Mouse (Mus musculus) intestine, embryonic 15.5 days (tissue): ENCODE measurements at regions not wholly inside any gene's neighbourhood (a gene's known extent, or its start where the extent isn't known, plus 50 kb on each side); places are given as distances from the start of the nearest gene placed in this dataset.

ENCODE experiments used
- ATAC-seq: fragments of 200-750 bp; cut with Nextera tagmentation; 2 replicates; pipeline ENCODE4 v1.8.0; 2017; ENCODE audit warnings: moderate TSS enrichment, moderate library complexity
- H3K27ac ChIP-seq: fragments of 300-500 bp; sonication (generic); 2 replicates; pipeline ENCODE4 v1.5.1; 2015; ENCODE audit warnings: mild to moderate bottlenecking, inconsistent platforms
- H3K27me3 ChIP-seq: fragments of 300-500 bp; sonication (generic); replicated peaks from 2 replicates; pipeline ENCODE4 v1.6.1; 2015; ENCODE audit warnings: inconsistent platforms
- H3K36me3 ChIP-seq: fragments of 300-500 bp; sonication (generic); 2 replicates; pipeline ENCODE4 v1.6.1; 2015; ENCODE audit warnings: inconsistent platforms
- H3K4me1 ChIP-seq: fragments of 300-500 bp; sonication (generic); replicated peaks from 2 replicates; pipeline ENCODE4 v1.6.1; 2015; ENCODE audit warnings: inconsistent platforms
- H3K4me2 ChIP-seq: fragments of 300-500 bp; sonication (generic); replicated peaks from 2 replicates; pipeline ENCODE4 v1.6.1; 2015; ENCODE audit warnings: mild to moderate bottlenecking, inconsistent platforms
- H3K4me3 ChIP-seq: fragments of 300-500 bp; sonication (generic); replicated peaks from 2 replicates; pipeline ENCODE4 v1.5.1; 2015; ENCODE audit warnings: inconsistent platforms
- H3K9ac ChIP-seq: fragments of 300-500 bp; sonication (generic); 2 replicates; pipeline ENCODE4 v1.6.1; 2015; ENCODE audit warnings: inconsistent platforms
- H3K9me3 ChIP-seq: fragments of 300-500 bp; sonication (generic); 2 replicates; pipeline ENCODE4 v1.6.1; 2016; ENCODE audit warnings: inconsistent platforms
- WGBS: fragments of 180-500 bp; shearing (Covaris S2); methylation state at CpG from one replicate; pipeline ENCODE4 v1.1.7; 2015; 5-methylcytosine and 5-hydroxymethylcytosine counted together

DNA sequence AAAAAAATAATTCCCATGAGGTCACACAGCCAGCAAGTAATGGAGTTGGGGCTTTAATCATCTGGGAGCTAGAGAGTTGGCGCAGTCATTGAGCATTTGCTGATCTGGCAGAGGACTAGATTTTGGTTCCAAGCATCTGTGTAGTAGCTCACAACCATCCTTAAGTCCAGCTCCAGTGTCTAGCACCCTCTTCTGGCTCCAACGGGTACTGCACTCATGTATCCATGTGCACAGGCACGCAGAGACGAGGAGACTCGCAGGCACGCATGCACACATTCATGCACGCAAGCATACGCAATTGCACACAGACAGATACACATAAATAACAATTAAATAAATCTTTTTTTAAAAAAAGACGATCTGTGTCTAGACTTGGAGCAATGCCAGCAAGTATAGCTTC, 455.5 kb upstream of the Tbx3 start:
- no peaks in the 10 kb centered on the region for H3K4me1 ChIP-seq
- WGBS, result 89% methylated on average over 9 of the region's 9 CpGs
- H3K9me3 ChIP-seq, result no peaks in the 10 kb centered on the region
- no peak overlapping the region for H3K4me3 ChIP-seq
- no peak overlapping the region for H3K27ac ChIP-seq
- H3K36me3 ChIP-seq, result no peaks in the 10 kb centered on the region
- H3K9ac ChIP-seq, result no peak overlapping the region
- no peak for ATAC-seq
- no peak overlapping the region for H3K4me2 ChIP-seq
- H3K27me3 ChIP-seq, result no peaks in the 10 kb centered on the region

DNA sequence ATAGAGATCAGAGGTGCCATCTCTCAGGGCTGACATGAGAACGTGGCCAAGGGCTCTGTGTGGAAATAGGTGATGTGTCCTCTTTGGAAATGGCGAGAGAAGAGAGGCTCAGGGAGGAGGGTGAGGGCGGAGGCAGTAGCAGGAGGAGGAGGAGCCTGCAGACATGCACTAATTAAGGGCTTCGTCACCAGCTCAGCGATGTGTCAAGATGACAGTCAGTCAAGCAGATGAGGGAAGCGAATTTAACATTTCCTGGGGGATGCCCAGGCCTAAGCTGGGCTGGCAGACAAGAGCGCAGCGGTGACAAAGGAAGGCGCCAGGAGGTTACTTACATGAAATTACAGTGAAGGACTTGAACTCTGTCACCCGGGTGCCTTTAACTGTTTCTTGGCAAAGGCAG, 455.1 kb upstream of the Tbx3 start:
- H3K9me3 ChIP-seq, result no peaks in the 10 kb centered on the region
- no peak for ATAC-seq
- H3K36me3 ChIP-seq, result no peaks in the 10 kb centered on the region
- H3K27me3 ChIP-seq, result no peaks in the 10 kb centered on the region
- 86% methylated on average over 10 of the region's 10 CpGs for WGBS
- H3K4me3 ChIP-seq, result no peak overlapping the region
- no peak overlapping the region for H3K4me2 ChIP-seq
- no peak overlapping the region for H3K9ac ChIP-seq
- H3K27ac ChIP-seq, result no peak overlapping the region
- H3K4me1 ChIP-seq, result no peaks in the 10 kb centered on the region

DNA sequence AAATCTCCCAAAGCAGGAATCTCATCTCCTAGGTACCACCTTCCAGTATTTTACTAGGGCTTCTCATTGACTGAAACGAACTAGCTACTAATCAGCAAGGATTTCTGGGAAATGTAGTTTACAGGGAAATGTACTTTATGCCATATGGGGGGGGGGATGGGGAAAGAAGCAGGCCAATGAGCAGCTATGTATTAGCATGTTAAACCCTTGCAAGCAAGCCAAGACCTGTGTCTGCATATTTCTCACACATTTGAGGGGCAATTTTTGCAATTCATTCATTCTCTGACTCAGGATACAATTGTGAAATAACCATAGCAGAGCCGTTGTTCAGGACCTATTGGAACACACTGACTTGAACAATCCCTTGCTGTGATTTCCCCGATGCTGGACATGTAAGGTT, 454.3 kb upstream of the Tbx3 start:
- Histone ChIP-seq H3K36me3 (no peaks in the 10 kb centered on the region), H3K4me1 (no peaks in the 10 kb centered on the region), H3K9me3 (no peaks in the 10 kb centered on the region), H3K9ac (no peak overlapping the region), H3K27ac (no peak overlapping the region), H3K27me3 (no peaks in the 10 kb centered on the region), H3K4me3 (no peak overlapping the region), H3K4me2 (no peak overlapping the region)
- WGBS, result 77% methylated on average over 3 of the region's 3 CpGs
- ATAC-seq, result no peak

DNA sequence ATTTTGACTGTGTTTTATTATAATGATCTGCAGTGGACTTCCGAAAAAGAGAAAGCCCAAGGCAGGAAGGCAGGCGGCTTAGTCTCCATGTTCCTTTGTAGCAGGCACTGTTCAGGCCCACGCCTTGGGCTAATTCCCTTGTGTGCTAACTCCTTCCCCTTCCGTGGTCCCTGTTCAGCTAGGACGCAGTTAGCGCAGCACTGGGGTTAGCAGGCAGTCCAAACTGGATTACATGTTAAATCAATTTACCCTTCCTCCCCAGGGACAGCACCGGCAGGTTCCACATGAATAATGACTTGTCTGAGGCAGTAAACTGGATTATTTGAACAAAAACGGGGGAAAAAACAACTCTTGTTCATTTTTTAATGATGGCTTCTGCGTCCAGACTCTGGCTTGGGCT, 453.4 kb upstream of the Tbx3 start:
- H3K36me3 ChIP-seq, result no peaks in the 10 kb centered on the region
- H3K4me2 ChIP-seq, result no peak overlapping the region
- no peak overlapping the region for H3K4me3 ChIP-seq
- H3K27ac ChIP-seq, result no peak overlapping the region
- H3K4me1 ChIP-seq, result no peaks in the 10 kb centered on the region
- no peaks in the 10 kb centered on the region for H3K9me3 ChIP-seq
- H3K9ac ChIP-seq, result no peak overlapping the region
- ATAC-seq, result 0 out of 2 replicates have a peak, but pooled peaks have one; percentile 25
- no peaks in the 10 kb centered on the region for H3K27me3 ChIP-seq
- WGBS, result 51% methylated on average over 9 of the region's 9 CpGs

DNA sequence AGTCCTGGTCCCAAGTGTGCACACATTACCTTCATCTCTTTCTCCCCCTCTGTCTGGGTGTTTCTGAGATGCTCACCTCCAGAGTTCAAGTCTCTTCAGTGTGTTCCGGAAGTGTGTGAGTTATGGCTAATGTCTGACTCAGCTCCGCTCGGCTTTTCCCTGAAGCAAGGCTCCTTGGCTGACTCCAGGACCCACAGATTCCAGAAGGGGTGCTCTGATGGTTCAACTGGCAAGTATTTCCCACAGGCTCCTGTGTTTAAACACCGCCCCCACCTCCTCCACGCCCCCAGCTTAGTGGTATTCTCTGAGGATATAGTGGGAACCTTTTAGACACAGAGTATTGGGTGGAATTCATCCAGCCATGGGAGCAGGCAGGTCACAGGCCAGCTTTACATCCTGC, 441.8 kb upstream of the Tbx3 start:
- no peaks in the 10 kb centered on the region for H3K27me3 ChIP-seq
- no peaks in the 10 kb centered on the region for H3K9me3 ChIP-seq
- no peak overlapping the region for H3K27ac ChIP-seq
- no peak overlapping the region for H3K4me3 ChIP-seq
- no peaks in the 10 kb centered on the region for H3K36me3 ChIP-seq
- 72% methylated on average over 5 of the region's 5 CpGs for WGBS
- ATAC-seq, result no peak
- no peak overlapping the region for H3K4me2 ChIP-seq
- no peak overlapping the region for H3K9ac ChIP-seq
- H3K4me1 ChIP-seq, result no peaks in the 10 kb centered on the region; the same call in 1 of the 2 replicates

DNA sequence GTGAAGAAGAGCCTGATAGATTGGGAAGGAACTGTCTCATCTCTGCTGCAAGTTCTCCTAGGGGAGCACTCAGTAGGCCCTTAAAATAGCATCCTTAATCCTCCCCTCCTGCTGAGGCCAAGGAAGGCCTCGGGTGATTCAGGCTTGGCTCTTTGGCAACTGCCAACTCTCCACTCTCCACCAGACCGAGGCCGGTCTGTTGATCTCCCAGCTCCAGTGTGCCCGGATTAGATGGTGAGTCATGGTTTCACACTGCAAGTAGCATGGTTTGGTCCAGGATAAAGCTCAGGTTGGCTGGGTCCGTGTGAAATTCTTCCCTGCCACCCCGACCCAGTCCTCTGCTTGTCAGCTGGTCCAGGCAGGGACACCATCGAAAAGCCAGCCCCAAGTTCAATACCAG, 437.5 kb upstream of the Tbx3 start:
- 87% methylated on average over 7 of the region's 7 CpGs for WGBS
- no peak for ATAC-seq
- H3K9ac ChIP-seq, result no peak overlapping the region

DNA sequence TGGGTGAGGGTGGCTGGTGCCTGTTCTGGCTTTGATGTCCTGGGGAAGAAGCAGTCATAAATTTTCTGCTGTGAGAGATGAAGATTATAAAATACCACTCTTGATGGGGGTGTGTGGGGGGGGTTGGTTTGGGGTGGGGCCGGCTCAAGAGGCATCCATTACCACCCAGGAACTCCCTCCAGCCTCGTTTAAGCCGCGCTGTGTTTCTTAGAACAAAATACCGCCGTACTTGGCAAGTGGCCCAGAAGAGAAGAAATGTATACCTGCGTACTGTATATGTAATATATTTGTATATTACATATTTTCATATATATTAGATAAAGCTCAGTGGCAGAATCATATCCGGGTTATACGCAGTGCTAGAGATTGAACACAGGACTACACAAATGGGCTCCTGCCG, 434.6 kb upstream of the Tbx3 start:
- Histone ChIP-seq H3K4me2 (no peak overlapping the region), H3K27me3 (no peaks in the 10 kb centered on the region), H3K9me3 (no peaks in the 10 kb centered on the region), H3K4me3 (no peak overlapping the region), H3K36me3 (no peaks in the 10 kb centered on the region), H3K4me1 (no peaks in the 10 kb centered on the region), H3K9ac (no peak overlapping the region), H3K27ac (no peak overlapping the region)
- 58% methylated on average over 10 of the region's 10 CpGs for WGBS
- no peak for ATAC-seq

More for the DNA sequence above, 437.5 kb upstream of the Tbx3 start:
- Histone ChIP-seq H3K27me3 (no peaks in the 10 kb centered on the region), H3K27ac (no peak overlapping the region), H3K4me1 (no peaks in the 10 kb centered on the region; the same call in 1 of the 2 replicates), H3K9me3 (no peaks in the 10 kb centered on the region), H3K4me3 (no peak overlapping the region), H3K4me2 (no peak overlapping the region), H3K36me3 (no peaks in the 10 kb centered on the region)

DNA sequence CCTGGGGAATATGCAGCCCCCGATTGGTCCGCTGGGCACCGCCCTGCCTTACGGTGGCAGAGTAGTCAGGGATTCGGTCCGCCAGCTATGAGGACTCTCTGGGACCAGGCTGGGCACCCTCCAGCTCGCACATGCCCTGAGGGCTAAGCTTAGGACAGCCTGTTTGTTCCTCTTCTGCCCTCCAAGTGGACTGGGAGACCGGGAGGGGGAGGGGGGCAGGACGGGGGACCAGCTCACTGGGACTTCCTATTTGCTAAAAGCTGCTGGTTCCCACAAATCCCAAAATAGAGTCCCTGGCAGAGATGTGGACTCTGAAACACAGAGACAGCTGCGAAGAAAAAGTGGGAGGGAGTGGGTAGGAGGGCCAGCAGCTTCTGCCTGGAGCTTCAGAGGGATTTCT, 423.6 kb upstream of the Tbx3 start:
- ATAC-seq, result 0 out of 2 replicates have a peak, but pooled peaks have one; percentile 34
- no peak overlapping the region for H3K27ac ChIP-seq
- H3K9me3 ChIP-seq, result no peaks in the 10 kb centered on the region

DNA sequence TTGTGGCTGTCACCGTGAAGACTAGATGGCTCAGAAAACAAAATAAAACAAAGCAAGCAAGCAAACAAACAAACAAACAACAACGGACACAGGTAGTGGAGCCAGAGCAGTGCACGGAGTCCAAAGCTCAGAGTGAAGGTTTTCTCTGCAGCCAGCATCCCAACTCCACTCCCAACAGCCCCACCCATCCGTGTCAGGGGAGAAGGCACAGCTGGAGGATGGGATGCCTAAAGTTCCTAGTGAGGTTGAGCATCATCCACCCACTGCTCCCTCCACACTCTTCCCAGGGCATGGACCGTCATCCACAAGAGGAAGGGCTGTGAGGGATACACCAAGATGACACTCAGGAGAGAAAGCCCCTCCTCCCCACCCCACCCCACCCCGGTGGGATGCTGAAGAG, 421.8 kb upstream of the Tbx3 start:
- Histone ChIP-seq H3K9me3 (no peaks in the 10 kb centered on the region), H3K36me3 (no peaks in the 10 kb centered on the region), H3K27ac (no peak overlapping the region), H3K9ac (no peak overlapping the region), H3K4me2 (no peak overlapping the region), H3K4me3 (no peak overlapping the region), H3K4me1 (no peaks in the 10 kb centered on the region), H3K27me3 (no peaks in the 10 kb centered on the region)
- ATAC-seq, result peak; percentile 36
- 55% methylated on average over 6 of the region's 6 CpGs for WGBS

More for the DNA sequence above, 423.6 kb upstream of the Tbx3 start:
- Histone ChIP-seq H3K27me3 (no peaks in the 10 kb centered on the region), H3K4me2 (no peak overlapping the region), H3K4me1 (no peaks in the 10 kb centered on the region), H3K4me3 (no peak overlapping the region), H3K36me3 (no peaks in the 10 kb centered on the region), H3K9ac (no peak overlapping the region)
- WGBS, result 70% methylated on average over 10 of the region's 10 CpGs

DNA sequence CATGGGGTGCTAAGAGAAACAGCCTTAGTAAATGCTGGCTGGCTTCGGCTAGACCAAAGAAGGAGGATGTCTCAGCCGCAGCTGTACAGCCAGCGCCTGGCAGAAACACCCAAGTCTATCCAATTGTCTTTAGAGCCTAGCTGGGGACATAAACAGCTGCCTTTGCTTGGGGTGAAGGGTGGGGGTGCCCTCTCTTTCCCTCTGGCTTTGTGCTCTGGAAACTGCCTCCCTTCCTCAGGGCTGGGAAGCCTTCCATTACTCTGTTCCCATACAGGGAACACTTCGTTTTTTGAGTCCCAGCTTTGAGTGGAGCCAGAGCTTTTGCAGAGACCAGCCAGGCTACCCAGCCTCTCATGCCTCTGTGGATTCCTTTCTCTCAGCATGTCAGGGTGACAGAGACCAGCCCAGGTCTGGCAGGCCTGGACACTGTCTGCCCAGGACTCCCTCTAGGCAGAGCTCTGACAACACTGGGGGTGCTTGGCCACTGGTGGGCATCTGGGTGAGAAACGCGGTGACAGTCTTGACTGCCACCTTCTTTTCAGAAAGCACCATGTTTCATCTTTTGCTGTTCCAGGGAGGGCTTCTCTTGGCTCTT, 421.2 kb upstream of the Tbx3 start:
- H3K4me3 ChIP-seq, result no peak overlapping the region
- no peaks in the 10 kb centered on the region for H3K27me3 ChIP-seq
- peak; percentile 59 for ATAC-seq
- 41% methylated on average over 6 of the region's 6 CpGs for WGBS
- H3K4me2 ChIP-seq, result no peak overlapping the region
- H3K36me3 ChIP-seq, result no peaks in the 10 kb centered on the region
- no peaks in the 10 kb centered on the region for H3K9me3 ChIP-seq
- no peak overlapping the region for H3K27ac ChIP-seq
- no peaks in the 10 kb centered on the region for H3K4me1 ChIP-seq
- H3K9ac ChIP-seq, result no peak overlapping the region

DNA sequence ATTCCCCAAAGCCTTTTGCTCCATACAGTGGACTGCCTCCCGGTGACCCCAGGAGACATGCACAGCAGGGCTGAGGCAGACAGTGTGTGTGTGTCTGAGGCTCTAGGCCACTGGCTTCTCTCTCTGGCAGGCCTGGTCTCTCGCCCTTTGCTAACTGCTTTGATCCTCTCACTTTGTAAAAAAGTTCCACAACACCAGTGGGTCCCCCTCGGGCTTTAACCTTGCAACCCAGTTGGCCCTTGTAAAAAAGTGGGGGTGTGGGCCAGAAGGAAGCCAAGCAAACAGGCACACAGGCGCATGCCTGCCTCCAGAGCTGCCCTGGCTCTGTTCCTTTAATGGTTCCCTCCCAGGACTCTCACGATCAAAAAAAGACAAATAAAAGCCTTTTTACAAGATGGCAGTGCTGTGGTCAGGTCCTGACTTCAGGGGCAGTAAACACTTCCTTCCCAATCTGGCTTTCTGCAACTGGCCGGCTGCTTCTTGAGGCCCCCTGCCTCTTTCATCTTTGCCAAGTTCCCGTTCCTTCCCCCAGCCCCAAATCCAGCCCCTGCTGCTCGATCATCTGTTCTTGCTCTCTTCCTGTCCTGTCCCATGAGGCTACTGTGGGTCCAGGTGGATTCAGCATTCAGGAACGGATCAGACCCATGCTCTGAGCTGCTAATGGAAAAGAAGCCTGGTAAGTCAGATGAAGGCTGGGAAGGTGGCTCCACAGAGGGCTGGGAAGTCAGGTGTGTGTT, 419.0 kb upstream of the Tbx3 start:
- no peaks in the 10 kb centered on the region for H3K36me3 ChIP-seq
- H3K9me3 ChIP-seq, result no peaks in the 10 kb centered on the region
- no peaks in the 10 kb centered on the region for H3K4me1 ChIP-seq
- no peak for ATAC-seq
- H3K4me3 ChIP-seq, result no peak overlapping the region
- 35% methylated on average over 9 of the region's 9 CpGs for WGBS
- H3K27me3 ChIP-seq, result no peaks in the 10 kb centered on the region
- no peak overlapping the region for H3K4me2 ChIP-seq
- H3K9ac ChIP-seq, result no peak overlapping the region
- no peak overlapping the region for H3K27ac ChIP-seq

DNA sequence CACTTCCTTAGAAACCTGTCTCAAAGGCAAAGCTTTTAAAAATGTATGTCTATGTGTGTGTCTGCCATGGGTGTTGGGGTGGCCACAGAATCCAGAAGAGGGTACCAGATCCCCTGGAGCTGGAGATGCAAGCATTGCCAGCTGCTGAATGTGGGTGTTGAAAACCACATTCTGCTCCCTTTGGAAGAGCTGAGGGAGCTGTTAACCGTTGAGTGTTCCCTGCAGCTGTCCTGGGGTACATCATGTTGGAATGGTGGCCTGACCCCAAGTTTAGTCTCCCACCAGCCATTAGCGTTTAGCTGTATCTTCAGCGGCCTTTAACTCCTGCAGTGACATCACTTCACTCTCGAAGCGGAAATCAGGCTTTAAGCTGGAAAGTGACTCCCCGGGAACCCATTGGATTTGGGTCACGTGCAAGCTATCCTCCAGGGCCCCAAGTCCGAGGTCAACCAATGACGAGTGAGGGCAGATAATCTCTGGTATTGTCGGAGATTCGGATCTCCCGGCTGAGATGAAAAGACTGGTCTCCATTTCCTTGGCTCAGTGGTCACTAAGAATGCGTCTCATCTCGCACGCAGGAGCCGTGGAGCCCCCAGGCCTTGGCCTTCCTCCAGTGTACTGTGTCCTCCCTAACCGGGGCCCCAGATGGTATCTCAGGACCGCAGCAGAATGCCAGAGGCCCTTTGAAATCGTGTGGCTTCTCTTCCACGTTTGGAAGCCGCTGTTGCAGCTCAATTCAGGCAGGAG, 412.9 kb upstream of the Tbx3 start:
- Histone ChIP-seq H3K36me3 (no peaks in the 10 kb centered on the region), H3K27ac (no peak overlapping the region), H3K4me3 (no peak overlapping the region), H3K27me3 (no peaks in the 10 kb centered on the region), H3K9ac (no peak overlapping the region), H3K4me2 (no peak overlapping the region), H3K4me1 (no peaks in the 10 kb centered on the region), H3K9me3 (no peaks in the 10 kb centered on the region)
- 67% methylated on average over 21 of the region's 21 CpGs for WGBS
- ATAC-seq, result no peak
